Mouse (Mus musculus): Measurements from ENCODE around the gene Thsd4. TPM values are rescaled to one million over a fixed set of nuclear protein-coding genes. Genes with fewer than 3 reads are reported as not detected.

Gene Thsd4
- polyA plus RNA-seq, 1 experiment from 2014 or later, result 1.2 TPM

DNA sequence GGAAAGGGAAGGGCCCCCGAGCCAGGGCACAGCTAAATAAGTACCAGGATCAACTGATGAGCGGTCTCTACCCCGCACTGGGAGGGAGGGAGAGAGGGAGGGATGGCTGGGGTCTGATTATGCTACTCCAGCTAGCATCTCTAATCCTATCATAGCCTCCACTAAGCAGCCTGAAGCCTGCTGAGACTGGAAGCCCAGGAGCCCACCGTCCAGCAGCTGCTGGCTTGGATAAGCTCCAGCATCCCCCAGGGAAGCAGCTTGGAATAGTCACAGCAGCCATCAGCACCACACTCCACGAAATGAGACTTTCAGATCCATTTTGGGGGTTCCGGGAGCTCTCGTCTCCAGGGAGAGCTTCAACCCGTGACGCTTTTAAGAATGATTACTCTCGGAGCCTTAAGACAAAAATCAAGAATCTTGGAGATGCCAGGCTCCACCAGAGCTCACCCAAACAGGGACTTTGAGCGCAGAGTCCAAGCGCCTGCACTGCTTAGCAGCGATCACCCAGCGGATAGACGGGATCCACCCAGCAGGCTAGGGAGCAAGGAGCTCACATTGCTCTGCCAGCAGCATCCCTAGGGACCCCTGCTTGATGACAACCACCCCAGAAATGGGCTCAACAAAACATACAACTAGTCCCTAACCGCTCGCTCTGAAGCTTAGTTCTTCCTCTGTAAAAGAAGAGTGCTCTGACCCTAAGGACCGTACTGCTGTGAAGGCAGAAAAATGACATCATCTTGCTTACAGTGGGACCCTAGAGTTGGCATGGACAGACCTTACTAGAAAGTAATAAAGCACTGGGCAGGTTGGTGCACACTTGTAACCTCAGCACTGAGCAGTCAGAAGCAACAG is 64.3 kb downstream of the Thsd4 start:
- no peak for DNase-seq (ENCODE audit: low spot score)

DNA sequence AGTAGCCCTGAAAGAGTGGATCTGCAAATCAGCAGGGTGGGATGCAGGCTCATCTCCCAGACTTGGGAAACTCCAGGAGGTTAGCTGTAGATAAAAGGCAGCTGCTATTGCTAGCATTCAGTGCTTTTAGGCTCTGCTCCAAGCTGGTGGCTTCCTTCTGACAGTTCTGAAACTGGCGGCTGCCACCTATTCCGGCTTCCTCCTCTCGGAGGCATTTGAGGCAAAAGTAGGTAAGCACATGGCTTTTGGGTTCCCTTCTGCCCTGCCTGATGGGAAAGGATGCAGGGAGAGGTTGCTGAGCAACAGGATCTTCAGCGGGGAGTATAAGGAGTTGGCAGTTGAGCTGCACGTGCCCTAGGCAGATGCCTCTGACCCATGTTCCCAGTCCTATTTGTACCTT is 65.2 kb downstream of the Thsd4 start:
- no peak for DNase-seq (ENCODE audit: low spot score)

DNA sequence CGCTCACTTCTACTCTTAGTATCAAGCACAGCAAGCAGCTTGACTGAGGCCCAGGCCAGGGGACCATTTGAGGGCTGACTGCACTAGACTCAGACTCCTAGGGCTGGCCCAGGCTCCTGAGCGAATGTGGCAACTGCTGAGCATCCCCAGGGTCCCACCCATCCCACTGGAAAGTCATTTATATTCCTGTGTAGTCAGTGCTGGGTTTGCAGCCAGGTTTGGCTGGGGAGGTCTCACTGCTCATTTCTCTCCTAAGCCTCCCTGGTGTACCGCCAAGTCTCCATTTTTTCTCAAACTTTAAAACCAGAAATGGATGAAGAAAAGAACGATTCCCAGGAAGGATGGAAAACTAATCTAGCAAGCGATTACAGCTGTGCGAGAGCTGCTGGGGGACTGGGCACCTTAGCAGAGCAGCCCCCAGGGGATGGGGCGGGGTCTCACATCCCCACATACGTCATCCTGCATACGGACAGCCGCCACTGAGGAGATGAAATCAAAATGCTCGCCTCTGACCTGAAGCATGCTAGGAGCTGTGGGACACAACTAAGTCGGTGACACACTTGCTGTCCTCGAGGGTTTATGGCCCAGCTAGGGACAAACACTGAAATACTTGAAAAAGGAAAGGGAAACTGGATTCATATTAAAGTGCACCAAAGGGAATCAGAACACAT is 67.3 kb downstream of the Thsd4 start:
- no peak for DNase-seq (ENCODE audit: low spot score)

DNA sequence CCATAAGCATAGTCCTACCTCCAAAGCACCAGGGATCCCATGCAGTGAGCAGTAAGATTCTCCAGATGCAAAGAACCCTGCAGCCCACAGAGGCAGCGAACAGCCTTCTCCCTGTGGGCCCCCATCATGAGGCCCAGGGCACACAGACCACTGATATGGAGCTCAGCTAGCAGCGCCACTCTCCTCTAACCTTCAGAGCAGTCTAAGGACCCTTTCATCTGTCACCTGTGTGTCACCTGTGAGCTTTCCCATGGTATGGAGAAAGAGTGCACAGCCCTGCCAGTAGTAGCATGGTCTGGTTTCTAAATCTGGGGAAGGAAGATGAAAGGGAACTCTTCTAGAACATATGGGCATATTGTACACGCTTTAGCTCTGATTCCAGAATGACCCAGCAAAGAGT is 72.3 kb downstream of the Thsd4 start:
- DNase-seq (ENCODE audit: low spot score), result no peak

DNA sequence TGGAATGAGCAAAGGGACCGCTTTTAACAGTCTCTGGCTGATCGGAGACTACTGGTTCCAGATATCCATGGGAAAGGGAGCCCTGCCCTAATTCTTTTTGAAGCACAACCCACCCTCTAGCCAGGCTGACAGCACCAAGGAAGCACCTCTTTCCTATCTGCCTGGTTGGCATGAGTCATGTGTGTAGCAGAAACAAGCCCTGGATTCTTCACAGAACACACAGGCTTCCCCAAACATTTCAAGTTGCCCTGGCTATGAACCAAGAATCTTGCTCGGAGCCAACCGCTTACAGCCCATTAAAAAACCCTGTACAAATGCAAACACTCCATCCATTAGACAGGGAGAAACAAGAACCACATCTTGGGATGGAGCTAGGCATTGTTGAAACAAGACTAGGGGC is 76.0 kb downstream of the Thsd4 start:
- no peak for DNase-seq (ENCODE audit: low spot score)

DNA sequence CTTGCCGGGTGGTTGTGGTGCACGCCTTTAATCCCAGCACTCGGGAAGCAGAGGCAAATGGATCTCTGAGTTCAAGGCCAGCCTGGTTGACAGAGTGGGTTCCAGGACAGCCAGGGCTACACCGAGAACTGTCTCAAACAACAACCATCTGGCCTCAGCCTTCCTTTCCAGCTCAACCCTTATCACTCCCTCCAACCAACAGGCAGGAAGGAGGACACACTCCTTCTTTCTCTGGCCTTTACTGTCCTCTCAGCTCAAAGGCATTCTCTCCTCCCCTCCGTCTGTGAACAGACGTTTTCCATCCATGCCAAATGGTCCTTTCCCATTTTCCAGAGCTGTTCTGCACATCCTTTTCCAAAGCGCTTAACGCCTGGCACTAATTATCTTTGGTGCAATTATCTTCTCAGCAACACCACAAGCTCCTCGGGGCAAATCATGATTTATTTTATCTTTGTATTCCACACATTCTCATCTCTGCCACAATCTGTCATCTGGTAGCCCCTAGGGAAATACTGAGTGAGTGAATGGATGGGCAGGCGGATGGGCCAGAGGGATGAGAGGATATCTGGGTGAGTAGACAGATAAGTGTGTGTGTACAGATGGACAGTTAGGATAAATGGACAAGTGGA is 80.5 kb downstream of the Thsd4 start:
- DNase-seq (ENCODE audit: low spot score), result no peak

DNA sequence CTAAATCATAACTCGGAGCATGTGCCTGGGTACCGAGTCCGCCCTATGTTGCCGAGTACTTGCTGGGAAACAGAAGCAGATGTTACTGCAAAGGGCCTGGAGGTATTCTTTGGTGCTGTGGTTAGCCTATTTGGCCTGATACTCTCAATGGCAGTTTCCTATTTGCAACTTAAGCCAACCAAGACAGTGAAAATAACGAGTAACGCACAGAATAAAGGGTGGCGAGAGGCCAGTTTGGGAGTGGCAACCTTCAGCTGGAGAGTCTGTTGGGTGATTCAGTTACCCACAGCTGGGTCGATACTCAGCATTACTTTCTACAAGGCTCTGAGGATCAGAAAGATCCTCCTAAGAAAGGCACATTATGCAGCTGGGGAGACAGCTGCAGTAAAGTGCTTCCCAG is 81.3 kb downstream of the Thsd4 start:
- DNase-seq (ENCODE audit: low spot score), result no peak

DNA sequence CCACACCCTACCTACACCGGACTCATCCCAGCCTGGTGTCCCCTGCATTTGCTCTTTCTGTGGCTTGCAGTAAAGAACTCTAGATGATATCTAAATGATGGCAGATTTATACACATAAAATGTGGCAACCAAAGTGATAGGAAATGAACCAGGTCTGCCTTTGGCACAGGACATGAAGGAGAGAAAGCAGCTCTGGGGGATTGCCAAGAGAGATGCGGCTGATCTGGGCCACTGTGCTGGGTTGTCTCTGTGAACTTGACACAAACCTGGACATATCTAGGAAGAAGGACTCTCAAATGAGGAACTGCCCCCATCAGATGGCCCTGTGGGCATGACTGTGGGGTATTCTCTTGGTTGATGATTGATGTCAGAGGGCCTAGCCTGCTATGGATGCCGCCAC is 85.6 kb downstream of the Thsd4 start:
- no peak for DNase-seq (ENCODE audit: low spot score)

DNA sequence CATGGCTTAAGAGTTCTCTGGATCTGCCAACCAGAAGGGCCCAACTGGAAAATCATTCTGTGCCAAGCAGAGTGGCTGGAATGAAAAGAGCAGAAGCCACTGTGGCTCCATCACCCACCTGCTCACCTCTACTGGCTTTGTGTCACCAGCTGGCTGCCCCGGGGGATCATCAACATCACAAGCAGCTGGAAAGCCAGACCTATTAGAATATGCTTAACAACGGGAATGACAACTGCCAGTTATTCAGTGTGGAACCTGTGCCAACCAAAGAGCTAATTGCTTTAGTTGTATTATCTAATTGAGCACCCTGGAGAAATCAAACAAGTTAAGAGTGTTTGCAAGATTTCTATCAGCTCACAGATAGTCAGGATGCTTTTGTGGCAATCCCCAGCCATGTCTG is 87.8 kb downstream of the Thsd4 start:
- DNase-seq (ENCODE audit: low spot score), result no peak

DNA sequence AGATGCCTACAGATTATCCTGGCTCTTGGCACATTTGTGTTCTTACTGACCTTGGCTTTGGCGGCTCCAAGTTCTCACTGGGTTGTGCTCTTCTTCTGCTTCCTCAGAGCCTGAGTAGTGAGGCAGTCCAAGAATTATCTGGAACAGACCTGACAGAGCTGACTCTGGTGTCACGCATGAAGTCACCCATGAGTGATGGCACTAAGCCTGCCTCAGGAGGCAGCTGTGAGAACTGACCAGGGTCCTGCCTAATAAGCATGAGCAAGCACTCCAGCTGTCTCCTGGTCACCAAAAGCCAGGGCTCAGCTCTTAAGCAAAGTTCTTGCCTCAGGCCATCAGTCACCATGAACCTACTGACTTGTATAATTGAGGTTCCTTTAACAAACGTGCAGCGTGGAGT is 89.9 kb downstream of the Thsd4 start:
- no peak for DNase-seq (ENCODE audit: low spot score)

DNA sequence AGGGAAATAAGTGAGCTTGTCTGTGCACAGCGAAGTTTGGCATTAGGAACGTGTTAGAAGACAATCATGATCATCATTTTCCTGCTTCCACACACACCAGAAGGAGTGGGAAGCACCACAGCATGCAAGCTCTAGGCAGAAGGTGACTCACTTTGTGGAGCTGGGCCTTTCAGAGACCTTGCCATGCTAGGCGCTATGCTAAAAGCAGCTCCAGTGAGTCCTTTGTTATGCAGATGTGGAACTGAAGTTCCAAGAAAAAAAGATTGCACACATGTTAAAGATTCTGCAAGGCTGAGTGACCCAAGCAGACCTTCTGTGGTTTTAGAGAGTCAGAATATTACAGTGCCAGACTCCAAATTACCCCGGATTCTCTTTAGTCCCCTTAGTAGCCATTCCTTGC is 91.8 kb downstream of the Thsd4 start:
- DNase-seq (ENCODE audit: low spot score), result no peak

DNA sequence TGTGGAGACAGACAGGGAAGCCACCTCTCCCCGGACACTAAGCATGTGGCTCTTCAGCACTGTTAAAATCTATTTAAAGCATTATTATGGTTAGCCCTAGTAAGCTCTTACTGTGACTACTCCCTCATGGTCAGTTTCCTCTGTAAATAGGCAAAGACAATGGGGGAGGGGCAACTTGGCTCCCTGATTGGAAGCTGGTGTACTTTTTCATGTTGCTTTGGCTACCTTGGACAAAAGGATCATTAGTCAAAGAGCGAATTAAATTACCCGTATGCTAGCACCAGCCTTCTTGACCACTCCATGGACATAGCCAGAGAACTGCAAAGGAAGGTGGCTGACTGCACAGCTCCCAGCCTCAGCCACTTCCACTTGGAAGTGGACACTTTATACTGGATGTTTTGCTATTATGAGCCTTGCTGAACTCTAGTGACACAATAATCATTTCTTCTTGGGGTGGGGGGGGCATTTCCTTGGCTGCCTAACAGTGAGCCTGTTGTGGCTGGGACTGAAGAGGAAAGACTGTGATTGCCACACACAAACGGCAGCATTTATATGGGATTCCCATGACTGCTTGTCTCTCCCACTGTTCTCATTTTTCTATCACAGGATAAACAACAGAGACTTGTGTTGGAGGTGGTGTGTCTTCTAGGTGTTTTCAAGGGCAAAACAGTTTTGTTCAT is 107.6 kb downstream of the Thsd4 start:
- no peak for DNase-seq (ENCODE audit: low spot score)

DNA sequence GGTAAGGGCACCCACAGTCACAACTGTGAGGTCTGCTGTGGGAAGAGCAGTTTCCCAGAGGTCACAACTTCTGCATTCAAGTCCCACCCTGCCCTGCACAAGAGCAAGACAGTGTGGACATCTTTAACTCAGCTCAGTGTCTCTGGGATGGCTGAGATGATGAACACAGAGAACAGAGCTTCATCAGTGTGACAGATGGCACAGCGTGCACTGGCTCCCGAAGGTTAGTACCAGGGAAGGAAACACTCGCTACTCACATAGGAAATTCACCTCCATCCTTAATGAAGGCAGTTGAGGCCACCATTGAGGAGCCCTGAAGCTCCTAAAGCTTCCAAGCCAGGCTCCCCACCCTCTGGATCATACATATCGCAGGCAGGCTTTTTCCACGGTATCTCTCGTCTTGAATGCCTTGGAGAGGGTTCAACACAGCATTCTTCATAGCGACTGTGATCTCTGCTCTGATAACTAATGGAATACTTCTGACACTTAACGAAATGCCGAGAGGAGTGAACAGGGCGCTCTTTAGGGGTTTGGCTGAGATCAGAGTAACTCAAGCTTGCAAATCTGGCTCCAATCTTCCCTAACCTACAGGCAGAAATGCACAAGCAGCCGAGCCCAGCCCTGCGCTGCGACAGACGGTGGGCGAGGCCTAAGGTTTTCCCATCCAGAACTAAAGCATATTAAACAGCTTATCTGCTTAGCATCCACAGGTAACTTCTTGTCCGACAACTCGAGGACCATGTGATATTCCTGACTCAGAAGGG is 110.8 kb downstream of the Thsd4 start:
- no peak for DNase-seq (ENCODE audit: low spot score)

DNA sequence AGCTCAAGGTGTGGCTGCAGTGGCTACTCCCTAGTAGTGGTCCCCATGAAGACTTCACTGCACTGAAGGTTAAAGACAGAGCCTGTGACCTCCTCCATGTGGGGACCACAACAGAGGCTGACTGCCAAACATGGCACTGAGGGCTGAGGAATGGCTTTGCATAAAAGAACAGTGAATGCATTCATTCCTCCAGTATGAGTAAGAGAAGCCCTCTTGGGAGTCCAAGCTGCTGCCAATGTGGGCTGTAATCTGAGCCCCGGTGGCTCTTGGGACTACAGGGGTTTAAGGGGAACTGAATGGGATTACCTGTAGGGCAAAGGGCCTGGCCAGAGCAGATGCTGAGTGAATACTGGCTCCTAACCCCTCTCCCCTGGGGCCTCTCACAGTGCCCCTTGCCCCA is 114.5 kb downstream of the Thsd4 start:
- DNase-seq (ENCODE audit: low spot score), result no peak

DNA sequence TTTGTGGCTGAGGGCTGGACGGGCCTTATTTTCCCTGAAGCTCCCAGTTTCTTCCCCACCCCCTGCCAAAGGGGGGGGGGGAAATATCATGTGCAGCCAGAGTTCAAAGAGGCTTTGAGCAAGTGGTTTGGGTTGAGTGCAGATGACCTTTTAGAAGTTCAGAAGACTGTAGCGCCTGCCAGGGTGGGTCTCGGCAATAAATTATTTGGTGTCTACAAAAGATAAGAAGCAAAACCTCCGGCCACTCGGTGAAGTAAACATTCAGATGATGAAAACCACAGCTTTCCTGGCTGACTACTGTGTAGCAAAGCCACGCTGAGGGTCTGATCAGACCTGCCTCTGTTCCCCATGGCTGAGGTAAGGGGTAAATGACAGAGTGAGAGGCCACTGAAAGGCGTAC is 116.1 kb downstream of the Thsd4 start:
- DNase-seq (ENCODE audit: low spot score), result no peak

DNA sequence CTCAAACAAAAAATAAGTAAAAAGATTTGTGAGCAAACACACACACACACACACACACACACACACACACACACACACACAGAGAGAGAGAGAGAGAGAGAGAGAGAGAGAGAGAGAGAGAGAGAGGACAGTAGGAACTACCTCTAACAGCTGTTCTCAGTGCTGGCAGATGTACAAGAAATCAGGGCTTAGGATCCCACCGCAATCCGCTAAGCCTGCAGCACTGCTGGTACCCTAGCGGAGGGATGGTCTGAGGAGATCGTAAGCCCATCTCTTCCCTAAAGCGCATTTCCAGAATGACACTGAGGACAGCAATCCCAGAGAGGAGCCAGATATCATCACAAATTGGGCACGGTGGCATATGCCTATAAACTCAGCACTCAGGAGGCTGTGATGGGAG is 119.2 kb downstream of the Thsd4 start:
- no peak for DNase-seq (ENCODE audit: low spot score)

DNA sequence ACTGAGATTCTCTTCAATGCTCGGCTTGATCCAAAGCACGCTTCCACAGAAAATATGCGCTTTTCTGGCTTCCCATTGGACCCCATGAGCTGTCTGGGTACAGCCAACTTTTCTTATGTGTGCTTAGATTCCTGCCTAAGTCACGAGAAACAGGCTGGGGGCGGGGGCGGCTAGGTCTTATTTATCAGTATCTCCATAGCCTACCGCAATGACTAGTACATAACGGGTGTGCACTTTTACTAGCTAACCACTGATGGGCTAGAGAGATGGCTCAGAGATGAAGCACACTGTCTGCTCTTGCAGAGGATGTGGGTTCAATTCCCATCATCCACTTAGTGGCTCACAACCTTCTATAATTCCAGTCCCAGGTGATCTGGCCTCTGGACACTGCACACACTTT is 121.8 kb downstream of the Thsd4 start:
- DNase-seq (ENCODE audit: low spot score), result no peak

DNA sequence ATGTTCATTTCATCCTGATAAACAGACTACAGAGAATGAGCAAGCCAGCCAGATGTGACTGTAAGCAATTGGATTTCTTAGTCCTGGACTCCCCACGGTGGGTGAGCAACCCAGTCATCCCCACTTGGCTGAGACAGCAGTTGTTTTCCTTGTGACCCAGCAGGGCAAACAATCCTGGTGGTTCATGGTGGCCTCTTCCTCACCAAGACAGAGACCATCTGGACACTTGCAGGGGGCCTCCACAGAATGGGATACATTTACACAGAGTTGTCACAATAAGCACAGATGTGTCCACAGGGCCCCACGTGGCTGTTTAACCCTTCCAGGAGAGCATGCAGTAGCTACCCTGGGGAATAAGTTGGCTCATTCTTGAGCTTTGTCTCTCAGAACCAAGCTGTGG is 123.8 kb downstream of the Thsd4 start:
- no peak for DNase-seq (ENCODE audit: low spot score)

DNA sequence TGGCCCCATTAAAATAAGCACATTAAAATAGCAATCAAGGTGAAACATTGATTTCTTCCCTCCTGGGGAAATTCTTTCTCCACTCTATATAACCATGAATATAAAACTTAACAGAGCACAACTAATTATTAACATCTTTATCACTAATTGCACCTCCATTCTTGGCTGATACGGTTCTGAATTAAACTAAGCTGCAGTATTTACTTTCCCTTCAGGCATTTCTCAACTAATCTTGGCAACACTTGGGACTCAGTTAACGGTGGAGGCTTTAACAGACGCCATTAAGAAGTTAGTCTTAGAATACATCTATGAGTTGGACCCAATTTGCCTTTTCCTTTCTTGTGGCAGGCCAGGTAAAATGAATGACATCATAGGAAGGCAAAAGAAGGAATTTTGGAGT is 125.8 kb downstream of the Thsd4 start:
- DNase-seq (ENCODE audit: low spot score), result no peak

DNA sequence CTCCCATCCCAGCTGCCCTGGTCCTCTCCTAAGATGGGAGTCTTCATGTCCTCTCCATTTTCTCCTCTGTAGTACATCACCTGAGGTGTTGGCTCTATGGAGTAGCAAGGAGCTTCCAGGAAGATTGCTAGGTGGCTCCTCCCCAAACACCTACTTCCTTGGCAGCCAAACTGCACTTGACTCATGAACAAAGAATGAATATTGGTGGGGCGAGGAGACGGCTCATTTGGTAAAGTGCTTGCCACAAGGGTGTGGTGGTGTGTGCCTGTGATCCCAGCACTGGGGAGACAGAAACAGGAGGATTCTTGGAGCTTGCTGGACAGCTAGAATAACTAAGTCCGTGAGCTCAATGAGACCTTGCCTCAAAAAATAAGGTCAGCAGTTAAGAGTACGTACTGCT is 128.9 kb downstream of the Thsd4 start:
- DNase-seq (ENCODE audit: low spot score), result no peak

DNA sequence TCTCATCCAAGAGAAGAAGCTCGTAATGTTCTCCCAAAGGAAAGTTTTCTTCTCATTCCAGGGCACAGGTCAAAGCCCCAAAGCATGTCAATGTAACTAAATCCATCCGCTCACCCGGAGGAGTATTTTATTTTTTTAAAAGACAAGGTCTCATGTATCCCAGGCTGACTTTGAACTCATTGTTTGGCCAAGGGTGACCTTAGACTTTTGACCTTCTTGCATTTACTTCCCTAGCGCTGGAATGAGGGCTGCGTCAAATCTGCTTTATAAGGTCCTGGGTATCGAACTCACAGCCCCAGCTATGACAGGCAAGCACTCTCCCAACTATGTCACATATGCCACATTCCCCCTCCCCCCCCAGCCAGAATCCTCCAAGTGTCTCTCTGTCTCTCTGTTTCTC is 137.1 kb downstream of the Thsd4 start:
- DNase-seq (ENCODE audit: low spot score), result no peak
